Mouse (Mus musculus) ovary, adult 18-20 months (tissue): Measurements from ENCODE around the gene Trappc11.

Source experiments
- DNase-seq: peaks from one replicate; pipeline ENCODE4 v3.0.0; 2022; ENCODE audit warnings: low spot score, mixed read lengths

Trappc11 gene

DNA sequence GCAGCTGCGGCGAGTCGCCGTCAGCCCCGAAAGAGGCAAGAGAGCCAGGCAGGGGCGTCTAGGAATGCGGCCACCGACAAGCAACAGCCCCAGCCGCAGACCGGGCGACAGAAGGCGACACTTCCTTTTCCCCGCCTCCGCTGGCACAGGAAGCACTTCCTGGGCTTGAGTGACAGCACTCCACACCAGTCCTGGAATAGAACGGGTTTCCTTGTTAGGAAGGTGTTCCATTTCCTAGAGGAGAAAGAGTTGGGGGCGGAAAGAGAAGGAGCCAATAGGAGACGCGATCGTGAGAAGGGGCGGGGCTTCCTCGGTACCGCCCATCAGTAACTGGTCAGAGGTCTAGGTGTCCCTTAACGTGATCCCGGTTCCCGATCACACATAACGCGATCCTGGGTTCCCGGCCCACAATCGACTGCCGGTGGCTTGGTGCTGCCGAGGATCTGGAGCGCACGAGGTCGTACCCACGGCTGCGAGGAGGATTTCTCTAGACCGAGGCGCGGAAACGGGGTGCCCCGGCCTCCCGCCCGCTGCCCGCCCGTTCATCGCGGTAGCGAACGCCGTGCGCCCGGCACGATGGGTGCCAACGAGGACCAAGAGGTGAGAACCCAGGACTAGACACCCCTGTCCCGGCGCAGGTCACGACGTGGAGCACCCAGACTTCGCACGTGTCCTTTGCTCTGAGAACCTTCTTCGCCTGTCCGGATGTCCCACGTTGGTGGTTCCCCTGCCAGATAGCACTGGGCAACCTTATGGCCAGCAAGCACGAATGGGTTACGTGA is at the start of gene Trappc11, which contains the start of gene Rwdd4a:
Gene Trappc11 (minus strand): TSS at position 127 of the 782 bp plus-strand sequence.
Gene Rwdd4a (plus strand): TSS at position 321 of the 782 bp plus-strand sequence.
- DNase-seq = peak; percentile 94

DNA sequence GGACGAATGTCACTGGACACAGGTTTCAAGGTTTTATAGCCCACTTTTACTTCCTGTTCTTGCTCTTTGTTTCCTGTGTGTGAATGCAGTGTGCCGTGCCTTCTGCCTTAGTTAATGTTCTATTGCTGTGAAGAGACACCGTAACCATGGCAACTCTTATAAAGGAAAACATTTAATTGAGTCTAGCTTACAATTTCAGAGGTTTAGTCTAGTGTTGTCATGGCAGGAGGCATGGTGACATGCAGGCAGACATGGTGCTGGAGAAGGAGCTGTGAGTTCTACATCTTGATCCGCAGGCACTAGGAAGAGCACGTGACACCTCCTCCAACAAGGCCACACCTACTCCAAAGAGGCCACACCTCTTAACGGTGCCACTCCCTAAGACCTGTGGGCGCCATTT is 48.2 kb upstream of the Trappc11 start:
- DNase-seq = no peak

DNA sequence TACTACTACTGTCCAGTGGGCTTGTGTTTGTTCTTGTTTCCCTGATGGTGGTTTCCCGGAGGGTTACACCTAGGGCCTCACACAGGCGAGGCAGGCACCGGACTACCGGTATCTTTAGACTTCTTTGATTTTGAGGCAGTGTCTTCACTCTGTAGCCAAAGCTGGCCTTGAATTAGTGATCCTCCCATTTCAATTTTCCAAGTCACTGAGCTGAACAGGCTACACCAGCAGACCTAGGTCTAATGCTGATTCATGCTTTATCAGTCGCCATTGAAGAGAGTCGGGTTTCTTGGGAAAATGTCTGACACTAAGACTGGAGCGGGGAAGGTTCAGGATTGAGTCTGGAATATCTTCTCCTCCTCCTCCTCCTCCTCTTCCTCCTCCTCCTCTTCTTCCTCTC is 40.2 kb upstream of the Trappc11 start:
- DNase-seq = no peak

DNA sequence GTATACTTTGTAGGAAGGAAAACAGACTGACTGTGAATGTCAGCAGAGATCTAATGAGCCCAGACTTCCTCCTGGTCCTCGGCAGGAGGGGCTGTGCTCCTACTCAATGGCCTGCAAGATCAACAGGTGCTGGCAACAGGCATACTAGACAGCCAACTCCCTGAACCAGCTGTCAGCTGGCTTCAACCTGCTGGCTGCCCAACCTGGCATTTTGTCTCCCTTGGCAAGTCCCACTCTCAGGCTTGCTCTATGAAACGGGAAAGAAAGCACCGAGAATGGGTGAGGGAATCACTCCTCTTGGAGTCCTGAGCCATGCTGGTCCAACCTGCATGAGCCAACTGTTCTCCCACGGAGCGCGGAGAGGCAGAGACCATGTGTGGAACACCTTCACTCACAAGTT is 36.9 kb upstream of the Trappc11 start:
- no peak for DNase-seq

DNA sequence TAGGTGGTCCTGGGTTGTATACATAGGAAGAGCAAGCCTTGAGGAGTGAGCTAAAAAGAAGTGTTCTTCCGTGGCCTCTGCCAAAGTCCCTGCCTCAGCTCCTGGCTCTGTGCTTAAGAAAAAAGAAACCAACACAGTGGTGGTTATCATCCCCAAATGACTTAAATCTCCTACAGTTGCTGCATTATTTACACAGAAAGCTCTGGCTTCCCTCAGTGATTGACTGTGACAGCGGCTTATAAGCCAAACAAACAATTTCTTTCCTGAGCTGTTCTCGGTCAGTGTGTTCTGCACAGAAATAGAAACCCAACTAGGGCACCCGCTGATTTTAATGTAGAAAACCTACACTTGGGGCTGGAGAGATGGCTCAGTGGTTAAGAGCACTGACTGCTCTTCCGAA is 34.8 kb upstream of the Trappc11 start:
- DNase-seq = no peak

DNA sequence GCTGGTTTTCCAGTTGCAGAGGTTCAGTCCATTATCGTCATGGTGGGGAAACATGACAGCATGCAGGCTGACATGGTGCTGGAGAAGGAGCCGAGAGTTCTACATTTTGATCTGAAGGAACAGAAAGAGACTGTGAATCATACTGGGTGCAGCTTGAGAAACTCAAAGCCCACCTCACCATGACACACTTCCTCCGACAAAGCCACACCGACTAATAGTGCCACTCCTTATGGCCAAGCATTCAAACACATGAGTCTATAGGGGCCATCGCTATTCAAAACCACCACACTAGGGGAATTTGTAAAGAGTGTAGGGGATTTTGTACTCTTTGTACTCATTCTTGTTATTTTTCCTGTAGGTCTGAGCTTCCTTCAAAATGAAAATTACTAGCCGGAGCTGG is 33.3 kb upstream of the Trappc11 start:
- no peak for DNase-seq

DNA sequence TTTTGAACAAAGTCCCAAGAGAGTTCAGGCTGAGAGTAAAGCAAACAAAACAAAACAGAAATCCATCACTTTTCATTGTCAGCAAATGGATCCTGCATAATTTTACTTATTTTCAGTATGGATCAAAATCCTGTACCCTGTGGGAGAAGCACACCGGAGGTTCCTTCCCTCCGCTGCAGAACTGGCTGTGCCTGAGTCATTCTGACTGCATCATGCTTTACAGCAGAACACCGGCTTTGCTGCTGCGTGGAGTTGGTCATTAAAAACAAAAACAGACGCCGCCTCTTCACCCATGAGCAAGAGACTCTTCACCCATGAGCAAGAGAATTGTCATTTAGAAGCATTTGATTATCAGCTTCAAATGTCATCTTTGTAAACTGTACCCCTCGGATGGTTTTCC is 27.5 kb upstream of the Trappc11 start:
- no peak for DNase-seq

DNA sequence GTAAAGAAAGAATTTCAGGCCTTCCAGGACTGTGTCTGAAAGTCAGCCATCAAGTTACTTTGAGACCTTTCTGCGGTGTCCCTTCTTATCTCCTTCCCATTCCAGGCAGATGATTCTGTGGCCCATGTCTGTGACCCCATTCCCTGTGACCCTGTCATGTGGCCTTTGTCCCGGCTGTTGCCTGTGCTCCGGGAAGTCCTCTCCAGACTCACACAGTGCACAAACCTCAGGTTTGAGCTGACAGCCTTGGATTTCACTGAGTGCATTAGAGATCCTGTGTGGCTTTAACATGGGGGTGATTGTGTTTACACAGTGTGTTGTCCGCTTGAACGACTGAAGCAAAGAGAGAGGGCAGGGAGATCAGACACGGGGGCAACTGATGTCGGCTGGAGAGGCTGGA is 25.0 kb upstream of the Trappc11 start:
- DNase-seq = no peak

DNA sequence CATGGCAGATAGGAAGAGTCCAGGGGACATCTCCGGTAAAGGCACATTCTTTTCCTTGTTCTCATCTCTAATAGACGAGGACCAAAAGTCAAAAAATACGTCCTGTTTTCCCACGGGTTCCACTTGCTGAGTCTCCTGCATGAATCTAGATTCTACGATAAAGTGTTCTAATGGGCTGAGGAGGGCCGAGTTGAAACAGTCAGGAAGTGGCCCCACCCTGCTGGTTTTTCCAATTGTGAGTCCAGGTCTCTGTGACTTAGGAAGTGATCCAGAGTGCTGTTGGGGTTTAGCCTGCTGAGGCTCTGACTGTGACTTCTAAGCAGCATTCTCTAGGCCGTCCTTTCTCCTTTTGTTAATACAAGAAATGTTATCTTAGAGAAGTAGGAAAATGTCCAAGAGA is 23.2 kb upstream of the Trappc11 start:
- DNase-seq = no peak

DNA sequence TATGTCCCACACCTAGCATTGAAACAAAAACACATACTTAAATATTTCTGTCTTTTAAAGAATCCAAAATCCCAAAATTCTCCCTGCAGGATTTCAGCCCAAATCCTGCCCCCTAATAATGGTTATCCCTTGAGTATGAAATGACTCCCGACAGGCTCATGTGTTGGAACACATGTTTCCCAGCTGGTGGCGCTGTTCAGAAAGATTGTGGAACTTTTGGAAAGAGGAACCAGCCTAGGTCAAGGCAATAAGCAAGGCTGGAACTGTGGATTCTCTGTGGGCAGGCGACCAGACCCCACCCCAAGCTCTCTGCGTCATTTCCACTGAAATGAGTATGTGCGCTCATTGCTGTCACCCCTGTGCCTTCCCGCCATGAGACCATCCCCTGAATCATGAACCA is 20.3 kb upstream of the Trappc11 start:
- no peak for DNase-seq

DNA sequence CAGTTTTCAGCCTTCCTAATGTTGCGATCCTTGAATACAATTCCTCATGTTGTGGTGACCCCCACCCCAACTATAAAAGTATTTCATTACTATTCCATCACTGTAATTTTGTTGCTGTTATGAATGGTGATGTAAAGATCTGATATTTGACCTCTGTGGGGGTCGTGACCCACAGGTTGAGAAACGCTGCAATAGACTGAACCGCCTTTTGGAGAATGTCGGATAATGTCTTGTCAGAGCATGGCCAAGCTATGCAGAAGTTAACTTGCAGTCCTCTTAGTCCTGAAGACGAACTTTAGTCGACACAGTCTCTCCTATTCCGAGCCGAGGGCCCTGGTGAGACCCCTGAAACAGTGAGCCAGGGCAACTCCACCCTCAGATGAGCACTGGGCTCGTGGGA is 13.8 kb upstream of the Trappc11 start:
- no peak for DNase-seq

DNA sequence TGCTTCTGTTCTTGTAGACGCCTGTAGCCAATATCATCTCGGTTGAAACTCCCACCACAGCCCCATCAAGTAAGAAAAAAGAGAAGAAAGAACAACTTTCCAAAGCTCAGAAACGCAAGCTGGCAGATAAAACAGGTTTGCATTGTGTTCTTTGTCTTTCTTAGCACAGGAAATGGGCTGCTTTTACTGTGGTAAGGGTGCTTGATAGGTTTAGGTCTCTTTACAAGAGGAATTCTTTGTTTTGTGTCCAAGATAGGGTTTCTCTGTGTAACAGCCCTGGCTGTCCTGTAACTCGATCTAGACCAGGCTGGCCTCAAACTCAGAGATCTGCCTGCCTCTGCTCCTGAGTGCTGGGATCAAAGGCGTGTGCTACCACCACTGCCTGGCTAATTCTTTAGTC is 10.8 kb upstream of the Trappc11 start:
- no peak for DNase-seq

DNA sequence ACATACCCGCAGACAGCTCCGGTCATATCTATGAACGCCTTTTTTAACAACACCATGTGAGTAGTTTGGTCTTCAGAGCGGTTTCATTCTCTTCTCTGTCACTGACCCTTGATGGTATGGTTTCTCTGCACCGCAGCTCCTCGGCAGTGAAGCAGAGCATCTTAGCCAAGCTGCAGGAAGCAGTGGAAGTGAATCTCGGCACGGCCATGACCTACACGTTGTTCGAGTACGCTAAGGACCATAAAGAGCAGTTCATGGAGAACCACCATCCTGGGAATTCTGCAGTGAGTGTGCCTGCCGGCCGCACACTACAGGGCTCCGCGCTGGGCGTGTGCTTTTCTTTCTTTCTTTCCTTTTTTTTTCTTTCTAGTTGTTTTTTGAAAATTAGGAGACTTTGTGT is 9.5 kb upstream of the Trappc11 start:
- no peak for DNase-seq

DNA sequence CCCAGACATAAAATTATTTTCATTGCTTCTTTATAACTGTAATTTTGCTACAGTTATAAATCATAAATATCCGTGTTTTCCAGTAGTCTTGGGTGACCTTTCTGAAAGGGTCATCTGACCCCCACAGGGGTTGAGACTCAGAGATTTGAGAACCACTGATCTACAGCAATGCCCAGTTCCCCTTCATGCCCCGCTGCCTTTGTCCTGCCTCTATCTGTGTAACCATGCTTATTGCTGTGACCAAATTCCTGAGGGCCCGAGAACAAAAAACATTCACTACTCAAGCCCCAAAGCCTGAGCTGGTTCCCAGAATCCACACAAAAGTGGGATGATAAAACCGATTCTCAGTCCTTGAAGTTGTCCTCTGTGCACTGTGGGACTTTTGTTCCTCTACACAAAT is 5.1 kb upstream of the Trappc11 start:
- no peak for DNase-seq

DNA sequence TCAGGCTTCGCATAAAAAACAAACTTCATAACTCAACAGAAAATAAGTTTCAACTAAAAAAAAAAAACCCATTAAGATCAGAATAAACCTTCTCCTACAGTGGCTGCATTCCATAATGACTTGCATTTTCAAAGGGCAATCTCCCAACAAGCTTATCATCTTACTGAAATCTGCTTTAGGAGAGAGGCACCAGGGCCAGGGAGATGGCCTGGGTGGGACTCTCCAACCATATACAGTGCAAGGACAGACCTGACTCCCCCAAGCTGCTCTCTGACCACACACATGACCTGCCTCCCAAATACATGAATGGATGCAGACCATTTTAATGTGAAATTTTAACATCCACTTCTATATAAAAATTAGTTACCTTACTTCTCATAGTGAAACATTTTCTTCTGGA is 5.2 kb downstream of the Trappc11 start:
- no peak for DNase-seq

DNA sequence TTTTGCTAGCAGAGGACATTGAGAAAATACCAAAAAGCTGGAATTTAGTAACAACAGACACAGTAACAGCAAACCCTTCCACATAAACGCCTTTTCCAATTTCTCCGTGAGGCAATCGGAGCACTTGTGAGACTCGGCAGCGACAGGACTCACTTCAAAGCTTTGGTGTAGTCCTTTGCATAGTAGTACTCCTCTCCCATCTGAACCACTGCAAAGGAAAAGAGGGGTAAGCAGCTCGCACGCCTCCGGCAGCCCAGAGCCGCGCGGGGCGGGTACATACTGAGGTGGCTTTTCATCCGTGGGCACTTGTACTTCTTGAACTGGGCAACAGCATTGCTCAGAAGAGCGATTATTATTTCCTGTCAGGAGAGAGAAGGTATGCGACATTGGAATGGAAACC is 19.7 kb downstream of the Trappc11 start:
- no peak for DNase-seq

DNA sequence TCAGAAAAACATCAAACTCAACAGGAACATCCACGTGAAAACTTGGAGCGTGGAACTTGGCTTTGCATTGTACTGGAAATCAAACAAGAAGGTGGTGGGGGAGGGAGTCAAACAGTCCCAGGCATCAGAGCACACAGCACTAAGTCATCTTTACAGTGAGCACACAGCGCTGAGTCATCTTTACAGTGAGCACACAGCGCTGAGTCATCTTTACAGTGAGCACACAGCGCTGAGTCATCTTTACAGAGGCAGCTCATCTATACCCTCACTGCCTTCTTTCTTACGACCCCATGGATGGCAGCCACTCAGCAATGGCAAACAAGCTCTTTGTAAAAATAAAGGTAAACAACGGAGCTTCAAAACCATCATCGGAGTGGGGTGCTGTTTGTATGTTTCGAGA is 22.3 kb downstream of the Trappc11 start:
- DNase-seq = no peak

DNA sequence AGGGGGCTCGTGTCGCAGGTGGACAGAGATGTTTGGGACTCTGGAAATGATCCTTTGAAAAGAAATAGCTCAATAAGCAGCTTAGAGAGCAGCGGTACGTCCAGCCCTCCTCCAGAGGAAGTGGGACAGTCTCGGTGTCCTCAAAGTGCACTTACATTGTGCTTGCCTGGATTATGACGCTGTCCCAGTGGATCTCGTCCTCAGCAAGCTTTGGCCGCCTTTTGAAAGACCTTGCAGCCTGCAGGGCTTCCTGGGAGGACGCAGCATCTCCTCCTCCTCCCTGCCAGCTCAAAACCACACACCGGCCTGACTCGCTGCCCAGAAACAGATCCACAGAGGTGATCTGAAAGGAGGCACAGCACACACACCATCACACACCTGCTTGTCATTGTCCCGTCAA is 27.8 kb downstream of the Trappc11 start:
- DNase-seq = no peak

DNA sequence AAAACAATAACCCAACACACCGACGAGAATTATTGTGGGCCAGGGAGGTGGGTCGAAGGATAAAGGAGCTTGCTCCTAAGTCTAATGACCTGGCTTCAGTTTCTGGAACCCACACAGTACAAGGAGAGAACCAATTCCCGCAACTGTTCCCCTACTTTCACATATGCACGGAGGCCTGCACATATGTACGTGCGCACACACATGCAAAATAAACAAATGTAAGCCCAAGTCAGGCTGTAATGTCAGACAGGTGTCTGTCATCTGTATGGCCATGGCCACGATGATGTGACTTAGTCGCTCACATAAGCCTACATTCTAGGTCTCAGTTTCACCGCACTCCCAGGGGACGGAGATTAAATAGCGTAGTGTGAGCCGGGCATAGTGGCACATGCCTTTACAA is 30.7 kb downstream of the Trappc11 start:
- DNase-seq = no peak

DNA sequence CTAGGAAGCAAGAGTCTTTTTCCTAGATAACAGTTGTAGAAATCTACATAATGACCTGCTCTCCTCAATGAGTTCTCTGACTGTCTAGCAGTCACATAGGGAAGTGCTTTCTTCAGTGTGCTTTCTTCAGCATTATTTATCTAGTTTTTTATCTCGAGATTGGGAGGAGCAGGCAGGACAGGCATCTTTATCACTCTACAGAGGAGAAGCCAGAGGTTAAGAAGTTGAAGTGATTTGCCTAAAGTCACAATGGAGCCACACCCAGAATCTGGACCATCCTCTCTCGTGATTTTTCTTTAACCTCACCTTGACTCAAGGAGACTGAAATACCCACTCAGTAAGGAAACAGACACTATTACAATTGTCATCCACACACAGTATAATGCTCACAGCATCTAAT is 31.3 kb downstream of the Trappc11 start:
- DNase-seq = no peak

DNA sequence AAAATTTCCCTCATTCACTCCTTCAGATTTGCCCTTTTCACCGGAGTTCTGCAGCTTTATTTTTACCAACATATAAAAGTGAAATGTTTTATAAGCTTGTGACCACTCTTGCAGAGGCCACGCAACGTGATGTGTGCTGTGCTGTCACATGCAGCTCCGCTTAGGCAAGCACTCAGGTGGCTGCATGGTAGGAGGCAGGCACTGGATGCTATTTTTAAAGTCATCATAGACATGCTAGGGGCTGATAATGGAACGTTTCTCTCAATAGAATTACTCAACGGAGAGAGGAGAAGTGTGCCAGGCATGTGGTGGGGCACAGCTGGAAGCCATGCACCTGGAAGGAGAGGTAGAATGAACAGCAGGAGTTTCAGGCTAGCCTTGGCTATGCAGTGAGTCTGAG is 37.8 kb downstream of the Trappc11 start:
- no peak for DNase-seq

DNA sequence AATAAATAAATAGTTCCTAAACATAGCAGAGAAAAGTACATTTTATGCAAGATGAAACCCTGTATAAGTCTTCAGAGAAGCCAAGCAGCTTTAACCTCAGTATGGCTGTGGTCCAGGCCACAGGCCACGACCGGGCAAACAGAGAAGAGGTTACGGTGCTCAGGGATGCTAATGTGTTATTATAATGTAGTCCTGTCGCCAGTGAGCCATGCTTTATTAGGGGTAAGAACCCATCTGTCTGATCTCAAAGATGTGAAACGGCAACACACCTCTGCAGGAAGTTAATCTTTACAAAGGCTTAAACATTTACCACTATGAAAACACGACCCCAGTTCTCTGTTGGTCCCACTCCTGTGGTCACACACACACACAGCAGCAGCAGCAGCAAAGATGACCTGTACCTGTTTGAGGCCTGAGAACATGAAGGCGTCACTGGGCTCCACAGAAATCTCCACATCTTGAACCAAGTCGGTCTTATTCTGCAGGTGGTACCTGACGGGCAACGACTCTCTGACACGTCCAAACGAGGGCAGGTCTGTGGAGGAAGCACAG is 38.6 kb downstream of the Trappc11 start:
- DNase-seq = no peak

DNA sequence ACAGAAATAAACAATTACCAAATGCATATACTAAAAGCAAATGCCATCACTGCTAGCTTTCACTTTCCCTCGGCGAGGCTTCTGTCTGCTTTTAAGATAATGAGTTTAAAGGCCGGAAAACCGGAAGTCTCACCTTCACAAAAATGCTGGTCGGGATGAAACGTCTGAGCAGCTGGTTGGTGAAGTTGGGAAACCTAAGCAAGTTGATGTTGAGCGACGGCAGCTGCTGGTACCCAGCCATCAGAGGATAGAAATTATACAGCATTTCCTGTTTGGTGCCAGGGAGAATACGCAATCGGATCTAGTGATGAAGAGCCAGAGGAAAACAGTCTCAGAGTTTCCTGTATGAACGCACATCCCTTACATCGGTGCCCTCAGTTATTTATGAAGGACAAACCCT is 40.2 kb downstream of the Trappc11 start:
- no peak for DNase-seq

DNA sequence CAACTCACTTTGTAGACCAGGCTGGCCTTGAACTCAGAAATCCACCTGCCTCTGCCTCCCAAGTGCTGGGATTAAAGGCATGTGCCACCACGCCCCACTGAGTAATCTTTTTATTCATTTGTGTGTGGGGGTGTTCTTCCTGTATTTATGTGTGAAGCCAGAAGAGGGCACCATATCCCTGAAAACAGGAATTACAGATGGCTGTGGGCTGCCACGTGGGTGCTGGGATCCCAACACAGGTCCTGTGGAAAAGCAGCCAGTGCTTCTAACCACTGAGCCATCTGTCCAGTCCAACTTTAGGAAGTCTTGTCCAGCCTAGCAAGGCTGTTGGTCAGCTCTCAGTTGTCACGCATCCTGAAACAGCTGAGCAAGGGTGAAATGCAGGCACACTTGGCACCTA is 46.0 kb downstream of the Trappc11 start:
- DNase-seq = no peak
